Mouse (Mus musculus): Measurements from ENCODE around the gene Gramd1a.

GRCm38 (mm10) chr7:31131866-31132265 is 23.8 kb downstream of the Gramd1a start:
- TF ChIP-seq CTCF (IDR thresholded peaks at IDR 0.05; ENCODE audit: low read depth, low read length) (no peak), POLR2A (IDR thresholded peaks at IDR 0.05; ENCODE audit: extremely low read depth, insufficient read depth, low read length) (no peak)
